Mouse (Mus musculus) testis, postnatal 14 days (tissue): ENCODE results near the gene Smndc1.
A peak's percentile ranks its signal among the peaks of the same experiment; 100 is the strongest.

Source experiments
- DNase-seq: peaks from one replicate; pipeline ENCODE4 v3.0.0; 2021; ENCODE audit warnings: low spot score

The Smndc1 gene

DNA sequence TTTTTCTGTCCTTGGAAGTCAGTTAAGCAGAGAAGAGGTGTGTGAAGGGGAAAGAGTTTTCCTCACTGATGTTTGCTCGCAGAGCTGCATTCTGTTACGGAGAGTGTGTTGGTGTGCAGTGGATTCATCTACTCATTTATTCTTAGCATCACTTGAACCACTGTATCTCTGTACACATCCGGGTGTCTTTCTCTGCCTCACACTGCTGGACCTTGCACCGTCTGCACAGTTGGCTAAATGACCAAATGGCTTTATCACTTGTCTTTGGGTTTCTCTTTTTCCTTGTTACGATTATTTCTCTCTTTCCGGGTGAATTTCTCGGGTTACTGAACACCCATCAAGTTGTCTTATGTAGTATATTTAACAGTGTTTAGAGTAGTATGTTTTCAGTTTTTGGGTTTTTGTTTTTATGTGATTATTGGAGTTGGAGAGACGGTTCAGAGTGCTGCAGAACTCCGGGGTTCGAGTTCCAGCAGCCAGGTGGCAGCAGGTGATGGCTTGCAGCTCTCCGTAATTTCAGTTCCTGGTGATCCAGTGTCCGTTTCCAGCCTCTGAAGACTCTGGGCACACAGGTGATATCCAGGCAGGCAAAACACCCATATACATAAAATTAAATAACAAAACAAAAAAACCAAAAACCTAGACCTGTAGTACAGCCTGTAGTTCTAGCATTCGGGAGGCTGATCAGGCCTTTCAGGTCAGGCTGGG, 47.0 kb downstream of the Smndc1 start:
- no peak for DNase-seq

DNA sequence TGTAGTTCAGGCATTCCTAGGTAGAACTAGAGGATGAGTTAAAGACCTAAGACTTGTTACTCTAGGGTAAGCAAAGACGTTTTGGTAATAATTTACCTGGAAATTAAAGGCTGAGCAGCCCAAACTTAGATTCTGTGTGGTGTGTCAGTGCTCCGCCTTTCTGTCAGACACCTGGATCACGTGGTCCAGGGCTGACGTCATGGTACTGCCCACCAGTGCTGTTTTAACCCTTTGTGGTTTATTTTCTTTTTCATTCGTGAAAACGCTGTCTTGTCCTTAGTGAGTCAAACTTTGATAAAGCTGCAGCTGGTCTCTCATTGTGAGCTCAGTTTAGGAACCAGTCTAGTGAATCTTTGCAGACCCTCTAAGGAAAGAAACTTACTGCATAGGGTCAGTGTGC, 50.0 kb downstream of the Smndc1 start:
- DNase-seq = no peak

DNA sequence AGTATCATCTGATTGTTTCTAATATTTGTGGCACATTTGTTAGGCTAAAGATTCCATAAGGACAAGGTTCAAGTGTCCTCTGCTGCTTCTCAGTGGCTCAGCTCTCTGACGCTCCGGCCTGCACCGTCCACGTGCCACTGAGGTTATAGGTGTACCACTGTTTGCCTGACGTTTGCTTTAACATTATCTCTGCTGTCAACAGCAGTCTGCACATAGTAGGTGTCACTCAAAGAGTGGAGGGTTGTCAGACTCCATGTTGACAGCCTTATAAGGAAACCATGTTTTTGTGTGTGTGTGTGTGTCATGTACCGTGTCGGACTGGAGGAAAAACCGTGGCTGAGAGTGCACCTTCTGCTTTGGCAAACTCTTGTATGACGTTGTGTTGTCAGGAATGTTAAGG, 55.1 kb downstream of the Smndc1 start:
- no peak for DNase-seq

DNA sequence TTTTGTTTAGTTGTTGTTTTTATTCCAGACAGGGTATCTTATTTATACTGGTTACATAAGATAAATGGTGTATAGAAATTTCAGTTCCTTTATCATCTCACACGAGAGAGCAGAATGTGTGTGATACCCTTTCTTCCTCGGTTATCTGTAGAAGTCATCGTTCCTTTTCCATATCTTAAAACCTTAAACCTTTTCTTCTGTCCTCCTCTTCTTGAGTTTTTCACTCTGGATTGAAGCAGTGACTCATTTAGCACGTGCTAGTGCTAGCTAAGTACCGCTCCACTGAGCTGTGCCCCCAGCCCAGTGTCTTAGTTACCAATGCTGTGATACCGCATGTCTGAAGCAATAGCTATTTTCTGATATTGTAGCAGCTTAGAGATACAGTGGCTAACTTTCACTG, 56.6 kb downstream of the Smndc1 start:
- no peak for DNase-seq

DNA sequence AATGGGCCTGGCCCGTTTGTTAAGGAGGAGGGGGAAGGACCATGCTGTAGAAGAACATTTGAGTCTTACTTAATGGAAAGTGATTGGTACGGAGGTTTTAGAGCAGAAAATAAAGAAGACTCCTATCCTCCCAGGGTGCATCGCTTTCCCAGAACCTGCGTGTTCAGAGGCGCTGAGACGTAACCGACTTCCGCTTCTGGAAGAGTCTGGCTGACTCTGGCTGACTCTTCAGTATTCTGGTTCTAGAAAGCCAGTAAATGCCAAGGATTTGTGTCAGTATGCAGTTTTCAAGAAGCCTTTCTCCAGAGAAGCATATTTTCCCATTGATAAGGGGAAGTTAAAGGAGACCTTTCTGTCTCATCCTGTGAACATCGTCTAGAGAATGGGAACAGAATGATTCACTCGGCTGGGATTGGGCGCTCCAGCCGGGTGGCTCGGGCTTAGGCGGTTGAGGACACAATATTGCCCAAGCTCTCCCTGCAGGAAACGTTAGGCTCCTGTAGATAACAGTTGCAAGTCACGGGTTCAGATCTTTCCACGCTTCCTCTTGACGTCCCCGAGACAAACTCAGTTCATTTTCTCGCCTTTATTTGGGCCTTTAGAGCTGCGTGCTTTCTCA, 58.4 kb downstream of the Smndc1 start:
- DNase-seq = no peak

DNA sequence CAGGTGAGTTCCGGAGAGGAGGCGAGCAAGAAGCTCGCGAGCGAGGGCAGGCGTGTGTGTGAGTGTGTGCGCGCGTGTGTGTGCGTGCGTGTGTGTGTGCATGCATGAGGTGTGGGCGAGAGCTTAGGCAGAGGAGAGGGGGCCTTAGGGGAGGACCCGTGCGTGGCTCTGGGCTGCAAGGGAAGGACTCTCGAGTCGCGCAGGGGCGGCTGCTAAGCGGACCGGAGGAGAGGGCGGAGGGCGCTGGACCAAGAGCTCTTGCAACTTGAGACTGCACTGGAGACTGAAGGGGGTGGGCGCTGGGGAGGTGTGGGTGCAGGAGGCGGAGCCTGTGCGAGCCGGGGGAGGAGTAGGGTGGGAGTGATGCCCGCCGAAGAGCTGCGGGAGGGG, 60.4 kb downstream of the Smndc1 start:
- DNase-seq = peak; percentile 85
